Mouse (Mus musculus) brain, embryonic 18.5 days (tissue): ENCODE data around the gene Bhlha9.
"Not testable (repeated sequence)": the region's sequence is repeated elsewhere in the genome, so short reads cannot be mapped to it uniquely, and the experiment has no call there.

Source experiments
- DNase-seq: peaks from one replicate; pipeline ENCODE4 v3.0.0-alpha.2; 2012; ENCODE audit warnings: low read depth, low spot score

Gene Bhlha9

DNA sequence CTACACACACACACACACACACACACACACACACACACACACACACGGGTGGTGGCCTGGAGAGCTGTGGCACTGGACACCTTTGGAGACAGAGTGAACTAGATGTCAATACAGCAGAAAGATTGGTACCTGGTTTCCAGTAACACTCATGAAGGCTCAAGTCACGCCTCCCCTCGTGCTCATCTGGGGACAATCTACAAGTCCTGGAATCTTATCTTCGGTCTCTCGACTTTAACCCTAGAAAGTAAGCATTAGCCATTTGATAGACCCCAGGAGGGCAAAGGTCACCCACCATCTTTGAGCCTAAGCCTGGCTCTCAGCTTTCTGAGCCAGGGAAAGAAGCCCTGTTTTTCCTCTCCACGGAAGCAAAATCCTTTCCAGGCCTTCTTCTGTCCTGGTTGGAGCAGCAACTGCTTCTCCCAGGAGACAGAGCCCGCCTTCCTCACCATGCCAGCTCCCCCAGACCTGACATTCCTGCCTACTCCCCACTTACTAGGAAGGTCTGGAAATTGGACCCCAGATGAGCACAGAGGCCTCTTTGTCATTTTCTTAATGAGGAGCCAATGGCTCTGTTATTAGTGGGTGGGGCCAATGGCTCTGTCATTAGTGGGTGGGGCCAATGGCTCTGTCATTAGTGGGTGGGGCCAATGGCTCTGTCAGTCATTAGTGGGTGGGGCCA lies 10.3 kb upstream of the Bhlha9 start:
- DNase-seq: no peak

DNA sequence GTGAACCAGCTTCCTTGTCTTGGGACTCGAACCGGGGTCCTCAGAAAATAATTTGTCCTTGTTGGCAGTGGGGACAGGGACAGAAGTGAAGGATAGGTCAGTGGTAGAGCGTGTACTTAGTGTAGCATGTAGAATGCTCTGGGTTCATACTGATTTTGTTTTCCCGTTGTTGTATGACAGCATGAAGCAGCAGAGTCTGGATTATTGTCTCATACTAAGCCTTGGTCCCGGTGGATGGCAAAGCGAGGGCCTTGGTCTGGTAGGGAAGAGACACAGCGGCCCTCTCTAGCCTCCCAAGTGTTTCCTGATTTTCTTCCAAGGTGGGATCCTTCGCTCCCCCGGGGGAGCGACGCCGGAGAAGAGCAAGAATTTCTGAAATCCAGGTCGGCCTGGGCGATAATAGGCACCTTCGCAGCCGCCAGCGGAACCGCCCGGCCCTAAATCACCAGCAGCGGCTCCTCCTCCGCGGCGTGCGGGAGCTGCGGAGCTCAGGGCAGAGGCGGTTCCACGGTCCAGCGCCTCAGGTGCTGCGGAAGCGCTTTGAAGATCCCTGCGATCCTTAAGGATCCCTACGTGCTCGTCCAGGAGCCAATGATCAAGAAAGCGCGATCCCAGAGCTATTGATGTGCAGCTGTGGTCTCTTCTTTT lies 6.1 kb upstream of the Bhlha9 start:
- no peak for DNase-seq

DNA sequence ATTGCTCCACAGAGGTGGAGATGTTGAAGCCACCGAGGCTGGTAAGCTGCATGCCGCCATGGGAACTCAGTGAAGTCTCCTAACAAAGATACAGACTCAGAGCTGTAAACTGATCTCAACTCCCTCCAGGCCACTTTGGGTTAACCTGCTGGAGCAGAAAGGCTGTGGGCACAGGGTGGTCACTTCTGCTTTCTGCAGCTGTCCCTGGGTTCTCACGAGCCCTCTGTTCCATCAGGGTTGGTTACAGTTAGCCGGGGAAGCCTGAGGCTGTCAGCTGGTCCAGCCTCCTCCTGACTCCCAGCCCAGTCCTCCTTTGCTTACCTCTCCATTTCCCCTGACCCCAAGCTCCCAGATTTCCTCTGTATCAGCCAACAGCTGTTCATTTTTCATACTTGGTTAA lies 4.5 kb upstream of the Bhlha9 start:
- no peak for DNase-seq

DNA sequence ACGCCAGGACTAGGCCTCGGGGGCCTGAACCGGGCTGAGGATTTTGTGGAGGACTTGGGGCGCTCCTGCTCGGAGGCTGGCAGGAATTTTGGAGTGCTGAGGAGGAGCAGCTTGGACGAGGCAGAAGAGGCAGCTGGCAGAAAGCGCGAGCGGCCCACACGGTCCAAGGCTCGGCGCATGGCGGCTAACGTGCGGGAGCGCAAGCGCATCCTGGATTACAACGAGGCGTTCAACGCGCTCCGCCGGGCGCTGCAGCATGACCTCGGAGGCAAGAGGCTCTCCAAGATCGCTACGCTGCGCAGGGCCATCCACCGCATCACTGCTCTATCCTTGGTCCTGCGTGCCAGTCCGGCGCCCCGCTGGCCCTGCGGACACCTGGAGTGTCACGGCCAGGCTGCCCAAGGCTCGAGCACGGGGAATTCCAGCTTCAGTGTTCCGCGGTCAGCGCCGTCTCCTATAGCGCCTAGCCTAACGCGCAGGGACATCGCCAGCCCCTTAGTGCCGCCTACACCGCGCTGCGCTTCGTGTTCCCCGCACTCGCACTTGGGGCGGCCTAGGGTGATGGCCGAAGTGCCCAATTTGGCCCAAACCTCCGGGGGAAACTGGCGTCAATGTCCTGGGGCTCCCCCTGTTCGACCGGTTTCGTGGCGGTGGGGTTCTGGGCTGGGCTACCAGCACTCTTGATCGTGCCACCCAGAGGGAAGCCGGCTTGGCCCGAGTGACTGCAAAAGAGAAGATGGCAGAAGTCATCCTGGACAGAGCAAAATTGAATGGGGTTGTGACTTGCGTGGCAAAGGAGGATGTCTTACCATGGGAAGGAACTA lies 503 bp downstream of the Bhlha9 start:
- no peak for DNase-seq

DNA sequence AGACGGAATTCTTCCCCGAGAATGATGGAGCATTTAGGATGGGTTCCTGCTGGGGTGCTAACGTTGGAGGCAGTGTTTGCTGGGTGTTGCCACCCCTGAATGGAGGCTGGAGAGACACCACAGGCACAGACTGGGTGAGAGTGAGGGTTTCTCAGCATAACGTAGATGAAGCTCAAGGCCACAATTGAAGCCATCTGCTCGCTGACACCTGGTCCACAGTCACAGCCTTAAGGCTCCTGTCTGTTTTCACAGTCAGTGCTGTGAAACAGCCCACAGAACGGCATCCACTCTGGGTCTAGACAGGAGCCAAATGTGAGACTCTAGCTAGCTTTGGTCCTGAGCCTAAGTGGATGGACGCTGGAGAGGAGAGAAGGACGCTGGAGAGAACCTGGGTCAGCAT lies 1.9 kb downstream of the Bhlha9 start:
- no peak for DNase-seq

DNA sequence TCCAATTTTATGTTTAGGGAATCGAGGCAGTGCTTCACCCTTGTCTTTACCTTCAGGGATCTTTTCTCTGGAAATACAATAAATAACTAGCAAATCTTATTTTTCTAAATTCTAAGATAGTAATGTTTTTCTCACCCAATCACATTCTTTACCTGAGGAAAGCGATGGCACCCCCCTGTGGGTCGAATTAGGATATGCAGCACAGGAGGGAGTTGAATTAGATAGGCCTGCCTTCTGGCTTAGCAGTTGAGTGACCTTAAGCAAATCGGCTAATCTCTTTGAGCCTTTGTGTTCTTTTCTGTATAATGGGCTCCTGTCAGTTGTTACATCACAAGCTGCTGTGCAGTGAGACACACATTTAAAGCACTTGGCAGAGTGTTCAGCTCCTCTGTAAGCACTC lies 2.4 kb downstream of the Bhlha9 start:
- no peak for DNase-seq

DNA sequence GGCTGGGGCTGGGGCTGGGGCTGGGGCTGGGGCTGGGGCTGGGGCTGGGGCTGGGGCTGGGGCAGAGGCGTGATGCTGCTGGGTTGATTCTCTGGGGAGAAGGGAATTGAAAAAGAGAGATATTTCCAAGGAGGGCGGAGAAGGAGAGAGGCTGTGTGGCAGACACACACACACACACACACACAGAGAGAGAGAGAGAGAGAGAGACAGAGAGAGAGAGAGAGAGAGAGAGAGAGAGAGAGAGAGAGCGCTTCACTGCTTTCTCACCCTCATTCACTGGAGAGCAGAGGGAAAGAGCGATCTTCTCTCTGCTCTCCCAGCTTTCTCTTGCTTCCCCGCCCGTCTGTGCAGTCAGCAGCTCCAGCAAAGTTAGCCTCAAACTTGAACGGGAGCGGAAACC lies 7.2 kb downstream of the Bhlha9 start, which contains the start of gene Trarg1:
Trarg1 (plus strand) TSS at position 301 of the 400 bp plus-strand sequence.
- DNase-seq: not testable (repeated sequence)

DNA sequence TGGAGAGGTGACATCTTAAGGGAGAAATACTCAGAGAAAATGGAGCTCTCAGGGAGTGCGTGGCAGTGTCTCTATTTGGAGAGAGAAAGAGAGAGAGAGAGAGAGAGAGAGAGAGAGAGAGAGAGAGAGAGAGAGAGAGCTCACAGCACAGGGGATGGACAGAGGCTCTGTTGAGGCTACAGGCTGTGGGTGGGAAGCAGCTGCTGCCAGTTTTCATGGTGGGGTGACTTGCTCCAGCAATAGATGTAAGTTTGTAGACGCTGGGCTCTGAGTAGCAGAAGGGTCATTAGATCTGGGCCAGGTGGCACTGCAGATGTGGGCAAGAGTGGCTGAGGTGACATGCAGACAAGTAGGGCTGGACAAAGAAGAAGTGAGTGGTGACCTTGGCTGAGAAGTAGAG lies 13.3 kb downstream of the Bhlha9 start:
- DNase-seq: no peak

DNA sequence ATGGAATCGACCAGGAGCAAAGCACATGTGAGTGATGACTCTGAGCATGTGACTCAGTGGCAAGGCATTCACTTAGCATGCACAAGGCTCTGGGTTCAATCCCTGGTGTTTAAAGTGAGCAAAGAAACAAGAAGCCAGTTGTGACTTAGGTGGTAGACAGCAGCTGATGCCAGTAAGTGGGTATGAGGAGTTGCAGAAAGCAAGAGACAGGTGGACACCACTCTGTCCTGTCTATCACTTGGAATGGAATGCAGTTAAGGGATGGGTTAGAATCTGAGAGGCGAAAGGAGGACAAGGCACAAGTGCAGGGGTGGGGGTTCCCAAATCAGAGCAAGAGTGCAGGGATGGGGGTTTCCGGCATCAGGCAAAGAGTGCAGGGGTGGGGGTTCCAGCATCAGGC lies 19.8 kb downstream of the Bhlha9 start:
- DNase-seq: no peak

DNA sequence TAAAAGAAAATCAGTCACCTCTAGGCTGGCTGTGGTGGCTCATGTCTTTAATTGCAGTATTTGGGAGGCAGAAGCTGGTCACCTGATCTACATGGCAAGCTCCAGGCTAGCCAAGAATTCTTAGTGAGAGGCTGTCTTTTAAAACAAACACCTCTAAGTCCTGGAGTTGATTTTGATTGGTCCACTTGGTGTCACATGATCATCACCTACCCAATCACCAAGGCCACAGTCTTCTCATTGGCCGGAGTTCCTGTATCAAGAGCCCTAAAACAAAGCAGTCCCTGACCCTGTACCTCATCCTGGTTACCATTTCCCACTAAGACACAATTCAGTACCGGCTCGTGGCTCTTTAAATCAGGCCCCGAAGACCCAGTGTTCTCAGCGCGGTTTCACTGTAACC lies 23.5 kb downstream of the Bhlha9 start:
- DNase-seq: no peak

DNA sequence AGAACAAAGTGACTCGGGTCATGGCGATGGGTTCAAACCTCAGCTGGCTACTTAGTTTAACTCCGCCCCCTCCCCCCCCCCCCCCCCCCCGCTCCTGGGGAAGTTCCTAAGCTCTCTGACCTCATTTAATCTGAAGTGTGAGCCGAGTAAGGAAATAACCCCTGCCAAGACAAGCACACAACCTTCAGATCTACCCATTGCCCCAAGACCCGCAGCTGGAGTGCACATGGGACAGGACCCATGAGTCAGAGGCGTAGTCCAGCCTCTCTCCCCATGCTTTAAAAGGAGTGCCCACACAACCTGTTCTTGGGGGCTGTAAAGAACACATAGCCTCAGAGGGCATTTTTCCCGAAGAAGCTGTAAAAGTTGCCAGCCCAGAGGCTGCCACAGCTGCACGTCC lies 27.4 kb downstream of the Bhlha9 start:
- DNase-seq: no peak

DNA sequence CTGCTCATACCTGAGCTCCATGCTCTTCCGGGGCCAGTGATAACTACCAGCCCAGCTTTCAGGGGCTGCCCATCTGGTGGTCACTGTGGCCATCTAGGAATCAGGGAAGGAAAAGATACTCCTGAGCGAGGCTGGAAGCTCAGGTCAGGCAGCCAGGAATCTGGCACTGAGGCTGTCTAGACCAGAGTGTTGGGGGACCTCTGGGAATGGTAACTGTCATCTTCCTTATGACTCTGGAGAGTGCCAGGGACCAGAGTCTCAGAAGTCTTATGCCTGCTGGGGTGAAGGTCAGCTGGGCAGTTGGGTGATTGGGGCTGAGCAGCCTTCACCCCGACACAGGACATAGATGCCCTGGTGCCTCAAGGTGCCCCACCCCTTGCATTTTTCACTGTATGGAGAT lies 35.4 kb downstream of the Bhlha9 start:
- no peak for DNase-seq

DNA sequence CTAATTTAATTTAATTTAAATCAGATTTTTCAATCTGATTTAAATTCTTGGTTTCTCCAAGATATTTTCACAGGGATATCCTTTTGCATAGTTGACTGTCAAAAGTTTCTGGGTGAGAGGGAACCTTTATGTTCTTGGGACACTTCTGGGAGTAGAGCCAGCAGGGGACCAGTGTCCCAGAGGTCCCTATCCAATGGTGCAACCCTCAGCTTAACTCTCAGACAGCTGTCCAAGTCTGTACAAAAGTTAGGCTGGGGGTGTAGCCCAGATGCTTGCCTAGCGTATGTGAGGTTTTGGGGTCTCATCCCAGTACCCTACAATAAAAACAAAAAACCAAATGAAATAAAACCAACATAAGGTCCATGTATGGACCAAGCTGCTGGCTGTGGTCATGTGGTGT lies 35.8 kb downstream of the Bhlha9 start:
- no peak for DNase-seq

DNA sequence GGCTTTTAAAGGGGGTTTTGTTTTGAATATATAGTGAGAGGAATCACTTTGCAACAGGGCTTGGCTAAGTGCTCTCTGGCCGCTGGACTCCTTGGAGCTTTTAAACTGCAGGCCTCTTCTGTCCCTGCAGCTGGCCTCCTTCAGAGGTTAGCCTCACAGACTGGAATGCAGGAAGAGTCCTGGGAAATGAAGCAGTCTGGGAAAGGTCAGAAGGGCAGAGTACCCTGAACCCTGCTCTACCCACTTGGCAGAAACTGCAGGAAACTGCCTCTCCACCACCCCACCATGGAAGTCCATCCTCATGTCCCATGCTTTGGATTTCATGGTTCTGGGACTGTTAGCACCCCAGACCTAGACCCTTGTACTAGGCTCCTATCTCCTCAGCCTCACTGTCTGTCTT lies 36.6 kb downstream of the Bhlha9 start:
- DNase-seq: no peak

DNA sequence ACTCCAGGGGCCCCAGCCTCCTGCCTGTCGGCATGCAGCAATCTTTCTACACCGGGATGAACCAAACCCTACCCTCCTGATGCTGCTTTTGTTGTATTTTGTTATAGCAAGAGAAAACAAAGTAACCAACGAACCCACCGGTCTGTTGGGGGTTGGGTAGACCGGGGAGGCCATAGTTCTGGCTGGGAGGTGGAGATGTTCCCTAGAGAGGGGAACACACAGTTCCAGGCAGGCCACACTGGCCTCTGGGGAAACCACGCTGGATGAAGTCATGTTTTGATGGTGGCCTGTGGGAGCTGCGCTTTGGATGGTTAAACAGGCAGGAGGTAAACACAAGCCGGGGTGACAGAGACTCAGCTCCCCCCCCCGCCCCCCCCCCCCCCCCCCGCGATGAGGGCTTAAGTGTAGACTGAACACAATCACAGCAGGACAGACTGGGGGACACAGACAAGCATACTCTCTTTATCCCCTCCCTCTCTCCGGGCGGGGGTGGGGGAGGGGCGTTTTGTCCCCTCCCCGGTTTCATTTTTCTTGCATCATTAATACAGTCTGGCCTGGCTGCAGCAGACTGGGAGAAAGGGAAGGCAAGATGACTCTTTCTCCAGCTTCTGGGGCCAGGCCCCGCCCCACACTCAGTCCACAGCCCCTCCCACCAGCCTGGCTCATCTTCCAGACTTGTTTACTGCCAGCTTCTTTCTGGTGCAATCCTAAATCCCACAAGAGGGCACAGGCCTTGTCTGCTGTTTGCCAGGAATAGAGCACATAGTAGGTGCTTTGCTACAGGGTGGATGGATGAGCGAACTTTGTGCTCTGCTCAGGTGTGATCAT lies 37.6 kb downstream of the Bhlha9 start:
- DNase-seq: no peak

DNA sequence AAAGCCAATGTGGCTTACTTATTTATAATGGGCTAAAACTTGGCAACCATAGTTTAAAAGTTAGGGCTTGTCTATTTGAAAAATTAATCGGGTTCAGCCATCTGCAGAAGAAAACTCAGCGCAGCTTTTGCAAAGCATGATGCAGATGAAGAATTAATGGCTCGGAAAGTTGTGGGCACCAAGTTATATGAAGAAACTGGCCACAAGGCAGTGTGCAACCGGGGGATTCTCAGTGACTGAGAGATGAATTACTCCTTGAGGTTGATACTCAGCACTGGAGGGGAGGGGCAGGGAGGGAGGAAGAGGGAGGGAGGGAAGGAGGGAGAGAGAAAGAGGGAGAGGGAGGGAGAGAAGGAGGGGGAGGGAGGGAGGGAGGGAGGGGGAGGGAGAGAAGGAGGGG lies 44.7 kb downstream of the Bhlha9 start:
- no peak for DNase-seq
